Mouse (Mus musculus) megakaryocyte, adult 5-6 weeks (primary cell): ENCODE measurements at regions not wholly inside any gene's neighbourhood (a gene's known extent, or its start where the extent isn't known, plus 50 kb on each side); places are given as distances from the start of the nearest gene placed in this dataset.

Experiments
- ATAC-seq: 2 replicates; pipeline ENCODE4 v1.8.0; 2016; ENCODE audit warnings: mild to moderate bottlenecking, inconsistent platforms; ENCODE audit not compliant: poor library complexity, severe bottlenecking

GRCm38 (mm10) chr16:76527106-76527949 is 153.7 kb upstream of the Nrip1 start:
- ATAC-seq: peak; percentile 80

GRCm38 (mm10) chr16:76525563-76525962 is 151.9 kb upstream of the Nrip1 start:
- no peak for ATAC-seq

- ATAC-seq: no peak
Observed at GRCm38 (mm10) chr16:76524921-76525320, 151.3 kb upstream of the Nrip1 start.

GRCm38 (mm10) chr16:76521142-76521541 is 147.5 kb upstream of the Nrip1 start:
- no peak for ATAC-seq

GRCm38 (mm10) chr16:76520643-76520993 is 147.0 kb upstream of the Nrip1 start:
- ATAC-seq: no peak

GRCm38 (mm10) chr16:76519911-76520642 is 146.4 kb upstream of the Nrip1 start:
- no peak for ATAC-seq

GRCm38 (mm10) chr16:76510861-76511260 is 137.2 kb upstream of the Nrip1 start:
- no peak for ATAC-seq

- ATAC-seq: no peak
Observed at GRCm38 (mm10) chr16:76509109-76509650, 135.6 kb upstream of the Nrip1 start.

GRCm38 (mm10) chr16:76507191-76507746 is 133.6 kb upstream of the Nrip1 start:
- ATAC-seq: no peak

- ATAC-seq: no peak
Observed at GRCm38 (mm10) chr16:76506240-76506639, 132.6 kb upstream of the Nrip1 start.

- no peak for ATAC-seq
Observed at GRCm38 (mm10) chr16:76499686-76500400, 126.2 kb upstream of the Nrip1 start.

GRCm38 (mm10) chr16:76498233-76498632 is 124.6 kb upstream of the Nrip1 start:
- no peak for ATAC-seq

GRCm38 (mm10) chr16:76497041-76497808 is 123.6 kb upstream of the Nrip1 start:
- no peak for ATAC-seq

- ATAC-seq: no peak
Observed at GRCm38 (mm10) chr16:76483419-76483818, 109.8 kb upstream of the Nrip1 start.

GRCm38 (mm10) chr16:76481966-76482365 is 108.3 kb upstream of the Nrip1 start:
- no peak for ATAC-seq

GRCm38 (mm10) chr16:76477474-76477873 is 103.8 kb upstream of the Nrip1 start:
- ATAC-seq: no peak

- ATAC-seq: no peak
Observed at GRCm38 (mm10) chr16:76474481-76474880, 100.9 kb upstream of the Nrip1 start.

GRCm38 (mm10) chr16:76472386-76472785 is 98.8 kb upstream of the Nrip1 start:
- ATAC-seq: no peak

- ATAC-seq: no peak
Observed at GRCm38 (mm10) chr16:76471081-76471480, 97.5 kb upstream of the Nrip1 start.

GRCm38 (mm10) chr16:76459521-76459920 is 85.9 kb upstream of the Nrip1 start:
- no peak for ATAC-seq
